Mouse (Mus musculus) limb, embryonic 13.5 days (tissue): ENCODE measurements around the gene Cpt1c. TPM values are rescaled to one million over a fixed set of nuclear protein-coding genes. Genes with fewer than 3 reads are reported as not detected.

ENCODE experiments used
- microRNA-seq: library from miRNA; unstranded; fragments of <30 nt; microRNA quantifications from one replicate; pipeline ENCODE4, GENCODE M21; 2016
- polyA plus RNA-seq: library from polyadenylated mRNA; unstranded; fragments of >200 nt; fragmentation: Nextera tagmentation; extraction: Ambion mirVana; gene quantifications from 2 replicates; pipeline ENCODE4 v1.2.1, GENCODE M21; 2015

Gene Cpt1c
- polyA plus RNA-seq, 1 experiment from 2014 or later = 35.0 TPM

Small RNA genes lying within 50 kb of the gene (microRNA-seq; reads per million reads assigned to microRNA genes)
- gene Mir7054 = 0.52 reads per million

Other genes starting within 250 kb of the Cpt1c start
- gene Vrk3, start 226.4 kb downstream of the Cpt1c start, polyA plus RNA-seq = 35.0 and 37.2 TPM in 2 replicates
- gene Zfp473, start 223.8 kb downstream of the Cpt1c start, polyA plus RNA-seq = 1.7 and 1.8 TPM in 2 replicates
- gene Nup62, start 158.8 kb downstream of the Cpt1c start, polyA plus RNA-seq = 97.3 and 102 TPM in 2 replicates
- 1.4 and 2.5 TPM in 2 replicates for gene Il4i1, start 158.5 kb downstream of the Cpt1c start, polyA plus RNA-seq
- gene Atf5, start 158.2 kb downstream of the Cpt1c start, polyA plus RNA-seq = 3.2 and 3.6 TPM in 2 replicates
- 112 and 122 TPM in 2 replicates for gene Akt1s1, start 125.9 kb downstream of the Cpt1c start, polyA plus RNA-seq
- 86.0 and 90.5 TPM in 2 replicates for gene Tbc1d17, start 125.8 kb downstream of the Cpt1c start, polyA plus RNA-seq
- 33.1 and 33.9 TPM in 2 replicates for gene Pnkp, start 117.7 kb downstream of the Cpt1c start, polyA plus RNA-seq
- 502 and 514 TPM in 2 replicates for gene Ptov1, start 105.1 kb downstream of the Cpt1c start, polyA plus RNA-seq
- 118 and 119 TPM in 2 replicates for gene Med25, start 82.1 kb downstream of the Cpt1c start, polyA plus RNA-seq
- gene Fuz, start 78.8 kb downstream of the Cpt1c start, polyA plus RNA-seq = 23.0 and 25.8 TPM in 2 replicates
- 76.1 and 81.6 TPM in 2 replicates for gene Ap2a1, start 45.4 kb downstream of the Cpt1c start, polyA plus RNA-seq
- gene Tsks, start 31.6 kb downstream of the Cpt1c start, polyA plus RNA-seq = 0.23 and 0.25 TPM in 2 replicates
- 670 and 703 TPM in 2 replicates for gene Prmt1, start 11.7 kb upstream of the Cpt1c start, polyA plus RNA-seq
- 94.6 and 96.8 TPM in 2 replicates for gene Irf3, start 22.8 kb upstream of the Cpt1c start, polyA plus RNA-seq
- 77.3 and 78.4 TPM in 2 replicates for gene Bcl2l12, start 23.9 kb upstream of the Cpt1c start, polyA plus RNA-seq
- 38.6 and 40.7 TPM in 2 replicates for gene Scaf1, start 41.5 kb upstream of the Cpt1c start, polyA plus RNA-seq
- 27.5 and 29.1 TPM in 2 replicates for gene Rras, start 43.1 kb upstream of the Cpt1c start, polyA plus RNA-seq
- gene Prr12, start 78.0 kb upstream of the Cpt1c start, polyA plus RNA-seq = 14.5 and 15.3 TPM in 2 replicates
- 71.2 and 71.4 TPM in 2 replicates for gene Nosip, start 87.6 kb upstream of the Cpt1c start, polyA plus RNA-seq
- gene Prrg2, start 87.8 kb upstream of the Cpt1c start, polyA plus RNA-seq = 22.3 and 24.5 TPM in 2 replicates
- 462 and 483 TPM in 2 replicates for gene Rcn3, start 117.4 kb upstream of the Cpt1c start, polyA plus RNA-seq
- gene Fcgrt, start 129.0 kb upstream of the Cpt1c start, polyA plus RNA-seq = 44.0 and 45.4 TPM in 2 replicates
- 1,512 and 1,535 TPM in 2 replicates for gene Rps11, start 149.6 kb upstream of the Cpt1c start, polyA plus RNA-seq
- 1,305 and 1,326 TPM in 2 replicates for gene Rpl13a, start 153.9 kb upstream of the Cpt1c start, polyA plus RNA-seq
- gene Gm45713, start 161.4 kb upstream of the Cpt1c start, polyA plus RNA-seq = 0.60 and 0.75 TPM in 2 replicates
- gene Flt3l, start 161.6 kb upstream of the Cpt1c start, polyA plus RNA-seq = 1.0 and 1.2 TPM in 2 replicates
- 86.9 and 87.1 TPM in 2 replicates for gene Pih1d1, start 179.5 kb upstream of the Cpt1c start, polyA plus RNA-seq
- 45.1 and 46.4 TPM in 2 replicates for gene Aldh16a1, start 179.7 kb upstream of the Cpt1c start, polyA plus RNA-seq
- 0.19 and 0.23 TPM in 2 replicates for gene Slc17a7, start 189.1 kb upstream of the Cpt1c start, polyA plus RNA-seq
- gene Gfy, start 204.7 kb upstream of the Cpt1c start, polyA plus RNA-seq = not detected in 2 replicates
- not detected in 2 replicates for gene Pth2, start 206.1 kb upstream of the Cpt1c start, polyA plus RNA-seq
- gene Ccdc155, start 230.0 kb upstream of the Cpt1c start, polyA plus RNA-seq = 0.93 and 1.4 TPM in 2 replicates
- gene Dkkl1, start 237.3 kb upstream of the Cpt1c start, polyA plus RNA-seq = 1.3 and 1.4 TPM in 2 replicates
- 259 and 263 TPM in 2 replicates for gene Tead2, start 240.9 kb upstream of the Cpt1c start, polyA plus RNA-seq